Mouse (Mus musculus): ENCODE data around the gene Hist2h3c1.
"Not testable (repeated sequence)": the region's sequence is repeated elsewhere in the genome, so short reads cannot be mapped to it uniquely, and the experiment has no call there.

Gene Hist2h3c1

GRCm38 (mm10) chr3:96234914-96235313, 11.6 kb upstream of the Hist2h3c1 start:
- no peak for DNase-seq (ENCODE audit: extremely low read depth, low read depth, low spot score)

GRCm38 (mm10) chr3:96235836-96236235, 10.6 kb upstream of the Hist2h3c1 start:
- DNase-seq (ENCODE audit: extremely low read depth, low read depth, low spot score): no peak

- no peak for DNase-seq (ENCODE audit: extremely low read depth, low read depth, low spot score)
Measured at GRCm38 (mm10) chr3:96236834-96237334, 9.6 kb upstream of the Hist2h3c1 start.

GRCm38 (mm10) chr3:96237335-96237903, 9.1 kb upstream of the Hist2h3c1 start:
- no peak for DNase-seq (ENCODE audit: extremely low read depth, low read depth, low spot score)

- DNase-seq (ENCODE audit: extremely low read depth, low read depth, low spot score): no peak
Measured at GRCm38 (mm10) chr3:96237904-96238511, 8.5 kb upstream of the Hist2h3c1 start.

GRCm38 (mm10) chr3:96238954-96239793, 7.3 kb upstream of the Hist2h3c1 start, which contains the start of gene Hist2h3c2:
Gene Hist2h3c2, minus strand, starts transcription at chr3:96239127.
- DNase-seq (ENCODE audit: extremely low read depth, low read depth, low spot score): not testable (repeated sequence)

GRCm38 (mm10) chr3:96239949-96240798, 6.3 kb upstream of the Hist2h3c1 start, which contains the start of gene Hist2h2aa2:
Gene Hist2h2aa2, minus strand, starts transcription at chr3:96240276.
- DNase-seq (ENCODE audit: extremely low read depth, low read depth, low spot score): not testable (repeated sequence)

- DNase-seq (ENCODE audit: extremely low read depth, low read depth, low spot score): no peak
Measured at GRCm38 (mm10) chr3:96240799-96241197, 5.7 kb upstream of the Hist2h3c1 start.

- DNase-seq (ENCODE audit: extremely low read depth, low read depth, low spot score): no peak
Measured at GRCm38 (mm10) chr3:96243921-96244572, 2.4 kb upstream of the Hist2h3c1 start.

- not testable (repeated sequence) for DNase-seq (ENCODE audit: extremely low read depth, low read depth, low spot score)
Measured at GRCm38 (mm10) chr3:96245003-96245886, 1.2 kb upstream of the Hist2h3c1 start, which contains the start of gene Hist2h2aa1. Gene Hist2h2aa1, plus strand, starts transcription at chr3:96245497.

GRCm38 (mm10) chr3:96246018-96246417, 467 bp upstream of the Hist2h3c1 start:
- not testable (repeated sequence) for DNase-seq (ENCODE audit: extremely low read depth, low read depth, low spot score)

GRCm38 (mm10) chr3:96247356-96248140, 1.1 kb downstream of the Hist2h3c1 start:
- no peak for DNase-seq (ENCODE audit: extremely low read depth, low read depth, low spot score)

GRCm38 (mm10) chr3:96248141-96249033, 1.9 kb downstream of the Hist2h3c1 start:
- no peak for DNase-seq (ENCODE audit: extremely low read depth, low read depth, low spot score)

GRCm38 (mm10) chr3:96249034-96249345, 2.5 kb downstream of the Hist2h3c1 start:
- no peak for DNase-seq (ENCODE audit: extremely low read depth, low read depth, low spot score)

GRCm38 (mm10) chr3:96250890-96251289, 4.4 kb downstream of the Hist2h3c1 start:
- DNase-seq (ENCODE audit: extremely low read depth, low read depth, low spot score): no peak

GRCm38 (mm10) chr3:96251787-96252186, 5.3 kb downstream of the Hist2h3c1 start:
- DNase-seq (ENCODE audit: extremely low read depth, low read depth, low spot score): no peak

GRCm38 (mm10) chr3:96254683-96255355, 8.3 kb downstream of the Hist2h3c1 start:
- no peak for DNase-seq (ENCODE audit: extremely low read depth, low read depth, low spot score)
